Mouse (Mus musculus) layer of hippocampus, adult 8-10 months (tissue): ENCODE measurements around the gene Agps. TPM values are rescaled to one million over a fixed set of nuclear protein-coding genes. Genes with fewer than 3 reads are reported as not detected.
"Not testable (repeated sequence)": the region's sequence is repeated elsewhere in the genome, so short reads cannot be mapped to it uniquely, and the experiment has no call there.

Experiments used
- DNase-seq, 2 experiments: peaks; one replicate each; pipeline ENCODE4 v3.0.0; 2022; ENCODE audit warnings: low spot score in 2 of 2
- total RNA-seq, 4 experiments: library from RNA; stranded (reverse); gene quantifications; 2 replicates each; pipeline ENCODE4 v1.2.4; 2022

The Agps gene
- total RNA-seq, 4 experiments from 2014 or later, result 35.6 to 42.7 (median 37.3) TPM

GRCm38 (mm10) chr2:75977752-75978368, 145.9 kb downstream of the Agps start, which contains the start of gene Ttc30a2:
Gene Ttc30a2 (minus strand): TSS chr2:75978170.
- not testable (repeated sequence) for DNase-seq

Other genes with a start within 250 kb of the Agps start
- 100 to 1,000 TPM; 271 to 283 (median 276) TPM for gene Hnrnpa3, start 172.9 kb upstream of the Agps start, total RNA-seq
- gene Nfe2l2, start 127.5 kb upstream of the Agps start, total RNA-seq, result 10 to 100 TPM; 14.1 to 29.2 (median 20.6) TPM
- gene Ttc30b, start 106.4 kb downstream of the Agps start, total RNA-seq, result 10 to 100 TPM; 12.5 to 14.6 (median 13.5) TPM
- gene Ttc30a2, start 146.0 kb downstream of the Agps start, total RNA-seq, result under 1 TPM in 2 of 4 experiments, not detected in 2; 0.25 to 0.43 TPM
- 1 to 10 TPM; 2.4 to 4.2 (median 3.5) TPM for gene Ttc30a1, start 149.8 kb downstream of the Agps start, total RNA-seq